Mouse (Mus musculus): Measurements from ENCODE around the gene Sult1b1.
"Not testable (repeated sequence)": the region's sequence is repeated elsewhere in the genome, so short reads cannot be mapped to it uniquely, and the experiment has no call there.

Sult1b1 gene

GRCm38 (mm10) chr5:87538111-87538510 lies at the start of gene Sult1b1:
TSS of gene Sult1b1 (minus strand) at chr5:87538195.
- no peak for DNase-seq

GRCm38 (mm10) chr5:87580389-87580788 lies 42.4 kb upstream of the Sult1b1 start:
- no peak for DNase-seq

- no peak for DNase-seq
Measured at GRCm38 (mm10) chr5:87574174-87574573, 36.2 kb upstream of the Sult1b1 start.

DNA sequence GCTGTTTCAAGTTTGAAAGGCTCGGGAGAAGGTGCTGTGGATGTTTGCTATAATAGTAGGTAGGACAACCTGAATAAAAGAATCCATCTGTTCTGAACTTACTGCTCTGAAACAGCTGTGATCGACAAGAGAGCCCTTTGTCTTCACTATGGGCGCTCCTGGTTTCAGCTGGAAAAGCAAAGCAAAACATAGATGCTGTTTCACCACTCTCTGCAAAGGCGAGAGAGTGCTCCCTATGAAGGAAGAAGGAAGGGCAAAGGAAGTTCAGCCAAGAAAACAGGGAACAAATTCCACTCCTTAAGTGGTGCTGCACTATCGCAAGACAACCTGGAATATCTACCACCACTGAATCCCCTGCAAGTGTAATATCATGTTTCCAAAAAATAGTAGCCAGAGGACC lies 35.5 kb upstream of the Sult1b1 start:
- no peak for DNase-seq

DNA sequence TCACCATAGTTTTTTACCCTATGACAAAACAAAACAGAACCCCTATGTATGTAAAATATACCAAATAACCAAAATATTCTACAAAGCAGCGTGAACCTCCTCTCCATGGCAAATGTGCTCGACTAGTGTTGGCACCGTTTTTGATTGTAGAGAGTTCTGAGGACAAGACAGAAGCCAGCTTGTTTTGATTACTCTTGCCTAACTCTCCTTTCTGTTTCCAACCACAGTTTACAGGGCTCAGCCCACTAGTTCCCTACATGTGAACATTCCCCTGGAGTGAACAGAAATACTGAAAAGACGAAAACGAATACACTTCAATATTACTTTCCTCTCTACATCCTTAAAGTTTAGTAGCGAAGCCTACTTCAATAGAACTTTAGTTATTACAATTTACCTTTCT lies 34.8 kb upstream of the Sult1b1 start:
- no peak for DNase-seq

GRCm38 (mm10) chr5:87568845-87569244 lies 30.9 kb upstream of the Sult1b1 start, which contains the start of gene Sult1d1:
TSS of gene Sult1d1 (minus strand) at chr5:87569027.
- no peak for DNase-seq

DNA sequence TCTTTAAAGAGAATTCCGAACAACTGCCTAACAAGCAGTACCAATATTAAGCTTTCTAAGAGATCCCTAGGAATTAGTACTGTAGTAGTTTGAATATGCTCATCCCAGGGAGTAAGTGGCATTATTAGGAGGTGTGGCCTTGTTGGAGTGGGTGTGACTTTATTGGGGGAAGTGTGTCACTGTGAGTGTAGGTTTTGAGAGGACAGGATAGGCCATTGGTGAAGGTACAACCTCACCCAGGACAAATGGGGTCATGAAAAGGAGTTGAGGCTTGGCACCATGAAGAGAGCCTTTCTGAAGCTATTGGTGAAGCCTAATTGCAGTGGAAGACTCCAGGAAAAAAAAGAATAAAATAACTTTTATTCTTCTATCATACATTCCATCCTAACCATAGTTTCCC lies 29.3 kb upstream of the Sult1b1 start:
- DNase-seq = no peak

- no peak for DNase-seq
Measured at GRCm38 (mm10) chr5:87562966-87563365, 25.0 kb upstream of the Sult1b1 start.

DNA sequence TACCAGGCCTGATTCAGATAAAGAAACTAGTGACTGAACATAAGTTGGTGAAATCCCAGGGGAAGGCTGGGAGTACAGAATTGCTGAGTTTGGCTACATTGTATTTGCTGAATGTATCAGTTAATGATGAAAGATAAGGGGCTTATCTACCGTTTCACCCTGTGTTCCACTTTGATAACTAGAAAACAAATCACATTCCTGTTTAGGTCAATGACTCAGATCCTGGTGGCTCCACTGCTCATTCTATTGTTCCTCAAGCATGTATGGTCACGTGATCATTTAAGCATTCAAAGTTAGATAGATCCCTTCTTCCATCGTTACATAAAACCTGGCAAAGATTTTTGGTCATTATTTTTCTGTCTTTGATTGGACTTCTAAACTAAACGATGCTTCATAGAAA lies 24.5 kb upstream of the Sult1b1 start:
- no peak for DNase-seq

DNA sequence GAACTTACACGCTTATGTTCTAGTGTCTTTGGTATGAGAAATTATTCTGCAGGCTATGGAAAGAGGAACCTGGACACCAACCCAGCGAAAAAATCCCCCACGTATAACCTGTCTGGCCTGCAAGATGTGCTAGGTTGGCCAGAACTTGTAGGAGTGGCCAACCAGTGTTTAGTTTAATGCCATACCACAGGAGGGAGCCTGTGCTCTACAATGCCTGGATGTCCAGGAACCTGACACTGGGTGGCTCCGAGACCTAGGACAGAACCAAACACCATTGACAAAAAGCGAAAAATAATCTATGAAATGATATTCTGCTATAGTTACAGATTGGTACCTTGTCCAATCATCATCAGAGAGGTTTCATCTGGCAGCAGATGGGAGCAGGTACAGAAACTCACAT lies 22.1 kb upstream of the Sult1b1 start:
- DNase-seq = no peak

DNA sequence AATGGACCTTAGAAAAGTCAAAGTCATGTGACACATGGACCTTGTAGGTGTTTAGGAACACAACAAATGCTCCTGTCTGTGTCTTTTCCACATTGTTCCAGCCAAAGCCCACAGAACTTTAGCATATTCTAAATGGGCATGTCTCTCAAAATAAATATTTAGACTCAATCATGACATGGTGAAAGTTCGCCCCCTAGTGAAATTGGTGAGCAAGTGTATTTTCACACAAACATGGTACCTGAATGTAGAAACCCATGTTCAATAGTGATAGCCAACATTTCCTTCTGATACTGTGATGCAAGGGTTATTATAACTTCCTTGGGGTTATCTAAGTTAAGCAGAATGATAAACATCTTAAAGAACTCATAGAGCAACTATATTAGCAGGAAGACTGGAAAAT lies 12.9 kb upstream of the Sult1b1 start:
- no peak for DNase-seq

GRCm38 (mm10) chr5:87535994-87536644 lies 1.9 kb downstream of the Sult1b1 start:
- DNase-seq = no peak

DNA sequence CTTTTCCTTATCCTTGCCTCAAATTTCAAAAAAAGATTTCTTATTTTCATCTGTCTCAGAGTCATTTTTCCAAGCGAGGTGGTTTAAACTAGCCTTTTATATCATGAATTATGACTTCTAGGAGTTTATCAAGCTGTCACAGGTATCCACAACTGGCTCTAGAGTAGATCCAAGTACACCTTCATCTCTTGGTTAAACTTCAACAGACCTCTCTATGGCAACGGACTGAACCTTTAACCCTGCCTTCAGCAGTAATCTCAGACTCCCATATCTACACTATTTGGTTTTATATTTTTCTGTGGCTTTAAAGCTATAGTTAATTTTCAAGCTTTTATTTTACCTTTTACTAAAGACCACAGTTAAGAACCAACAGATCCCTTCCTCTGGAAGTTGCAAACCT lies 5.7 kb downstream of the Sult1b1 start:
- DNase-seq = no peak

DNA sequence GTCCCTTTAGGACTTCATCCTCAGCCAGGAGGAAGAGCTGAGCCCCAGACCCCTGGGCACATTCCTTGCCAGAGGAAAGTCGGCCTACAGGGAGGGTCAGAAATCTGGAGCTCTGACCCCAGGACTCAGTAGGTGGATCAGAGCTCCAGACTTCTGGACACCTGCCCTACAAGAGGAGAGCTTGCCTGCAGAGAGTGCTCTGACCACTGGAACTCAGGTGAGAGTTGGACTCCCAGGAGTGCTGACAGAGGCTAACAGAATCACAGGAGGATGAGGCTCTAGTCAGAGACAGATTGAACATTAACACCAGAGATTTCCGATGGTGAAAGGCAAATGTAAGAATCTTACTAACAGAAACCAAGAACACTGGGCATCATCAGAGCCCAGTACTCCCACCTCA lies 14.4 kb downstream of the Sult1b1 start:
- DNase-seq = not testable (repeated sequence)

- DNase-seq = no peak
Measured at GRCm38 (mm10) chr5:87505776-87506458, 32.1 kb downstream of the Sult1b1 start.

GRCm38 (mm10) chr5:87502687-87503086 lies 35.3 kb downstream of the Sult1b1 start:
- no peak for DNase-seq

- no peak for DNase-seq
Measured at GRCm38 (mm10) chr5:87499341-87499740, 38.7 kb downstream of the Sult1b1 start.

DNA sequence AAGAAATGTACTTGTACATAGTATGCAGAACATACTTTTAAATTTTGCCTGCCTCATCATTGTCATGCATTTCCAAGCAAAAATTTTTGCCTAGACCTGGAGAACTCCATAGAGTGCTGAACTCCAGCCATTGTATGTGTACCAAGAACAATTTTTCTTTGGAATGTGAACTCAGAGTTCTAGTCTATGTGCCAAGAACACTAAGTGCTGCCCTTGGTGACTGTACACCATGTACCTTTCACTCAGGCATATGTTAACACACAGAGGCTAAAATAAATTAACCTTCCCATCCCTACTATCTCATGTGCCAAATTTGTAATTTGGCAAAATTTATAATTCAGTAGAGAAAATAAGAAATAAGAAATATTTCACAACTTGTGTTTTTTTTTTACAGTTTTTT lies 39.1 kb downstream of the Sult1b1 start:
- DNase-seq = no peak

- no peak for DNase-seq
Measured at GRCm38 (mm10) chr5:87490771-87491170, 47.2 kb downstream of the Sult1b1 start, which contains the start of gene Ugt2a1. TSS of gene Ugt2a1 (minus strand) at chr5:87490871.

DNA sequence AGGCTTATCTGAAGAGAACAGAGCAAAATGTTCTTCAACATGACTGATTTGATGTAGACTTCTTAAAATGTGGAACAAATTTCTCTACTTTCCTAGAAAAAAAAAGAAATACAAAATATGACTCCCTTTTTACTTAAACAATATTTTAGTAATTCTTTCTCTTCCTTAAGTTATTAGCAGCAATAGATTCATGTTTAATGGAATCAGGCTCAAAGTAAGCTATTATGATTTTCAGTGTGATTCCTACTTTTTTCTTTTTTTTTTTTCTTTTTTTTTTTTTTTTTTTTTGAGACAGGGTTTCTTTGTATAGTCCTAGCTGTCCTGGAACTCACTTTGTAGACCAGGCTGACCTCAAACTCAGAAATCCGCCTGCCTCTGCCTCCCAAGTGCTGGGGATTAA lies 51.3 kb downstream of the Sult1b1 start, which contains the start of gene Gm43638:
Gene Gm43638 (minus strand): TSS at position 101 of the 400 bp plus-strand sequence.
- DNase-seq = not testable (repeated sequence)

DNA sequence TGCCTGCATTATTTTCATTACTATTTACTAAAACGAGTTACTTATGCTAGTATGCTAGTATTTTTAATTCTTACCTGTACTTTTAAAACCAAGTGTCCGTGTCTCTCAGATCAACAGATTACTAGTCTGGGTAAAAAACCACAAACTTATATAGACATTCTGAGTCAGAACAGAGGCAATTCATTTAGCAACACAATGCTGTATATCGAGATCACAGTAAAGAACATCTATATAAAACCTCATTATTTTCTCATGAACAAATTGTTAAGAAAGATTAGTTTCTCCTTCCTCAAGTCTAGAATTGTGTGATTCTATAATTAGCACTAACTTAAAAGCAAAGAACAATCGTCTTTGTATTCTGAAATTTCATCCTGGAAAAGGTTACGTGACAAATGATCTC lies 55.8 kb downstream of the Sult1b1 start, which contains the start of gene Ugt2a2:
Gene Ugt2a2 (minus strand): TSS at position 101 of the 400 bp plus-strand sequence.
- DNase-seq = no peak

All from right cerebral cortex, adult 18-20 months (tissue).